Mouse (Mus musculus) heart, embryonic 14.5 days (tissue): ENCODE measurements around the gene Pigt. TPM values are rescaled to one million over a fixed set of nuclear protein-coding genes. Genes with fewer than 3 reads are reported as not detected.

Experiments used
- ATAC-seq: fragments of 200-750 bp; cut with Nextera tagmentation; 2 replicates; pipeline ENCODE4 v1.8.0; 2017; ENCODE audit warnings: low read depth, moderate TSS enrichment; ENCODE audit not compliant: insufficient number of reproducible peaks, insufficient read depth, low FRiP score
- H3K27ac ChIP-seq, 2 experiments: fragments of 200-500 bp in 1 of 2; fragments of 300-500 bp in 1 of 2; sonication (generic) in 1 of 2; replicated peaks in 1 of 2; 2 replicates each; pipeline ENCODE4 v1.5.1; 2012 to 2014; ENCODE audit warnings: low read depth in 2 of 2, low read length in 2 of 2, control low read depth in 1 of 2, mild to moderate bottlenecking in 1 of 2, mixed read lengths in 1 of 2; ENCODE audit not compliant: control insufficient read depth in 1 of 2, insufficient read depth in 1 of 2
- H3K27me3 ChIP-seq: fragments of 300-500 bp; sonication (generic); 2 replicates; pipeline ENCODE4 v1.6.1; 2014; ENCODE audit warnings: mild to moderate bottlenecking, low read length, control low read depth; ENCODE audit not compliant: control insufficient read depth, insufficient read depth
- H3K36me3 ChIP-seq: fragments of 300-500 bp; sonication (generic); 2 replicates; pipeline ENCODE4 v1.6.1; 2014; ENCODE audit warnings: mild to moderate bottlenecking, control low read depth, low read length, mixed read lengths; ENCODE audit not compliant: control insufficient read depth, insufficient read depth
- H3K4me1 ChIP-seq, 2 experiments: fragments of 200-500 bp in 1 of 2; fragments of 300-500 bp in 1 of 2; sonication (generic) in 1 of 2; 2 replicates each; pipeline ENCODE4 v1.6.1; 2012 to 2014; ENCODE audit warnings: low read length in 2 of 2, control low read depth in 1 of 2, mixed read lengths in 1 of 2; ENCODE audit not compliant: control insufficient read depth in 2 of 2, insufficient read depth in 2 of 2
- H3K4me2 ChIP-seq: fragments of 300-500 bp; sonication (generic); 2 replicates; pipeline ENCODE4 v1.6.1; 2014; ENCODE audit warnings: mild to moderate bottlenecking, low read length
- H3K4me3 ChIP-seq, 2 experiments: fragments of 200-500 bp in 1 of 2; fragments of 300-500 bp in 1 of 2; sonication (generic) in 1 of 2; 2 replicates each; pipeline ENCODE4 v1.5.1; 2012 to 2014; ENCODE audit warnings: low read length in 2 of 2, mild to moderate bottlenecking in 2 of 2, control low read depth in 1 of 2, low read depth in 1 of 2, moderate library complexity in 1 of 2; ENCODE audit not compliant: control insufficient read depth in 1 of 2, insufficient read depth in 1 of 2
- H3K9ac ChIP-seq: fragments of 300-500 bp; sonication (generic); 2 replicates; pipeline ENCODE4 v1.6.1; 2014; ENCODE audit warnings: mild to moderate bottlenecking, low read length
- H3K9me3 ChIP-seq: fragments of 300-500 bp; sonication (generic); 2 replicates; pipeline ENCODE4 v1.6.1; 2016; ENCODE audit warnings: low read length, control low read depth; ENCODE audit not compliant: control insufficient read depth
- WGBS: fragments of 180-500 bp; shearing (Covaris S2); extraction: QIAGEN DNeasy Blood & Tissue Kit; methylation state at CpG from one replicate; pipeline ENCODE4 v1.1.7; 2014; 5-methylcytosine and 5-hydroxymethylcytosine counted together
- polyA plus RNA-seq: library from polyadenylated mRNA; unstranded; fragments of >200 nt; fragmentation: Nextera tagmentation; extraction: Ambion mirVana; gene quantifications from 2 replicates; pipeline ENCODE4 v1.2.1, GENCODE M21; 2014

Pigt gene
- polyA plus RNA-seq, 1 experiment from 2014 or later = 64.3 TPM

DNA sequence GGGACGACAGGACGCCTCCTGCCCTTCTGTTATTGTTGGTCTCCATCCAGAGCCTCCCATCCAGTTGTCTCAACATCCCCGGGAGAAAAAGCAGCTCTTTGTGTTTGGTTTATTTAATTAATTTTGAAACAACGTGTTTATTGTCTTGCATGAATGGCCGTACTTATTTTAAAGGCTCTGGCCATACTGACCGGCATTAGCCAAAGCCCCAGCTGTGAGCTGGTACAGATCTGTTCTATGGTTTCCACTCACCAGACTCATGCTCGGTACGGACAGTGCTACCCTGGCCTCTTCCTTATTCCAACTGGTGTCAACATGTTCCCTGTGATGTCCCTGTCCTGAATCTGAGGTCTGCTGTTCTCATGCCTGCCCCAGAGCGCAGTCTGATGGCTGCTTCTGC, 18.6 kb downstream of the Pigt start:
- no peaks in the 10 kb centered on the region for H3K36me3 ChIP-seq
- no peak for ATAC-seq
- no peak overlapping the region for H3K9ac ChIP-seq
- H3K4me2 ChIP-seq = no peak overlapping the region
- H3K27me3 ChIP-seq = no peaks in the 10 kb centered on the region
- WGBS = 66% methylated on average over 9 of the region's 9 CpGs
- no peak overlapping the region for H3K27ac ChIP-seq
- no peaks in the 10 kb centered on the region for H3K9me3 ChIP-seq
- no peak overlapping the region for H3K4me3 ChIP-seq
- H3K4me1 ChIP-seq = peaks cover 6% of the 10 kb centered on the region in 2 experiments; a peak in 3 of 4 replicates

DNA sequence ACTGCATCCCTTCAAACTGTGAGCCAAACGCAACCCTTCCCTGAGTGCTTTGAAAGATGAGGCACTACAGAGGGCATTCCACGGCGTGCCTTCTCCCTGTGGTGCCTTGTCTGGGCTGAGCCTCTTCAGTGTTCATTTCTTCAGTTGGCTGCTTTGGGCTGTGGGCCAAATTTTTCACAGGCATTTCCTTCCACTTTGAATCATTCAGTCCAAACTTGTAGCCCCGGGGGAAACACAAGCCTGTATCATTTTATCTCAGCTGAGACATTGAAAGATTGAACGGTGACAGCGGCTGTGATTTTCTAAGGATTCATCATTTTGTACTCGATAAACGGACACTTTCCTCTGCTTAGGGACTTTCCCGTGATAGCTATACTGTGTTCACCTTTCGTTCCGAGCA, 19.3 kb downstream of the Pigt start:
- no peak overlapping the region for H3K4me2 ChIP-seq
- no peak overlapping the region for H3K9ac ChIP-seq
- H3K4me1 ChIP-seq = peaks cover 6% of the 10 kb centered on the region in 2 experiments; a peak in 3 of 4 replicates
- no peaks in the 10 kb centered on the region for H3K9me3 ChIP-seq
- WGBS = 75% methylated on average over 11 of the region's 11 CpGs
- H3K36me3 ChIP-seq = no peaks in the 10 kb centered on the region
- no peak for ATAC-seq
- H3K4me3 ChIP-seq = no peak overlapping the region
- 0 out of 2 replicates have a peak, but pooled peaks cover 2% of the 10 kb centered on the region for H3K27me3 ChIP-seq
- H3K27ac ChIP-seq = no peak overlapping the region

DNA sequence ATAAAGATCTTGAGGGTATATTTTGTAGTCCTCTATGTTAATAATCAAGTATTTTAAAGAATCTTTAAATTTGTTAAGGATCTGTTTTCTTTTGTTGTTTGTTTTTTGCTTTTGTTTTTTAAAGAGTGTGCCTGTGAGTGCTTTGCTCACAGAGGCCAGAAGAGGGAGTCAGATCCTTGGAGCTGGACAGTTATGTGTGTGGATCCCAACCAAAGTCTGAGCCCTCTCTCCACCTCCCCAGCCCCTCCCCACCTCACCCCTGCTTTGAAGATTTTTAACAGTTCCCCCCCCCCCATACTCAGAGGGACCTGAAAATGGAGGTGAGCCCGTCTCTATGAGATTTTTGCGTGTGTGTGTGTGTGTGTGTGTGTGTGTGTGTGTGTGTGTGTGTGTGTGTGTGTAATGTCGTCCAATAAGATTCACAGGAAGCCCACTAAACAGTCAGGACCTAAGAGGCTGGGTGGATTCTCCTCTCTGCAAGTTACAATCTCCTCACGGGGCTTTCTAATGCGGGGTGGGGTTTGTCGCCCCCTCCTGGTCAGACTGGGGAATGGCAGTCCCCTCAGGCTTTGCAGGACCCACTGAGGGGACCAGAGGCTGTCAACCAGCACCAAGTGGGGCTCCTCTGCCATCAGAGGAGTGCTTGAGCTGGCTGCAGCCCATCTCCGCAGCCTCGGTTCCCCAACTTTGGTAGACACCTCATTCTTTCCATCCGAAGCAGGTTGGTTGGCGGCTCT, 20.3 kb downstream of the Pigt start:
- Histone ChIP-seq H3K27ac (peak overlapping the region; percentile 12 to 18; a peak in 1 of 4 replicates), H3K4me2 (no peak overlapping the region), H3K9ac (no peak overlapping the region), H3K4me1 (peaks cover 6% of the 10 kb centered on the region in 2 experiments; a peak in 3 of 4 replicates), H3K9me3 (0 out of 2 replicates have a peak, but pooled peaks cover under 1% of the 10 kb centered on the region), H3K27me3 (peaks cover 11% of the 10 kb centered on the region), H3K4me3 (no peak overlapping the region), H3K36me3 (no peaks in the 10 kb centered on the region)
- WGBS = 31% methylated on average over 10 of the region's 10 CpGs
- ATAC-seq = no peak

DNA sequence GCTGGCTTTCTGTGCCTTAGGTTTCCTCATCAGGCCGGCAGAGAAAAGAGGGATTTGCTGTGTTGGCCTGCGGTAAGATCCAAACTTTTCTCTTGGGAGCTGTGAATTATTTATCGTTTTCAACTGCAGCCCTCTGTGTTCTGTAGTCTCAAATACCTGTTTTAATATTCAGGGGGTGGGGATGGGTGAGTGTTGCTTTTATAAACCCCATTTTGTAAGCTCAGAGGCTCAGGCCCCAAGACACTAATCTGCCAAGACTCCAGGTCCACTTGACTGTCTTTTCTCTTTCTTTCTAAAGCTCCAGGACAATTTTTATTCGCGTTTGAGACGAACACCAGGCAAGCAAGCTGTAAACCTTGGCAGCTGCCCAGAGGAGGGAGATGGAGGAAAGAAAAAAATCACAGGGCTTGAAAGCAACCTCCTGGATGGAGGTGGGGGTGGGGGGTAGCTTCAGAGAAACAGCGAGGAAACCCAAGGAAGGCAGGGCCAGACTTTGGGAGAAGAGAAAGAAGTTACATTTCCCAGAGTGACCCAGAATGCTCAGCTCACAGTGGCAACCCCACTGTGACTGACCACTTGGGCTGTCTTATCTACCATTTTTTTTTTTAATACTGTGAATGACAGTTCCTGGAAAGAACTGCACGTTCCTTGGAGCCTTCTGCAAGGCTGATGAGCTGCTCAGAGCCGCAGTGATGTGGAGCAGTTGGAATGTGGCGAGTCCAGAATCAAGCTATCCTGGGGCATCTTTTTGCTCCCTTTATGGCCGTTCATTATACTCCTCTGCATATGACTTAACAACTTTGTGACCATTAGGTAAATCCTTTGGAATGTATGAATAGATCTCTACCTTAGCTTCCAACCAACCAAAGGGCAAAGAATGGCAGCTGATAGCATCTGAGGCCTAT, 21.2 kb downstream of the Pigt start:
- no peak for ATAC-seq
- no peak overlapping the region for H3K9ac ChIP-seq
- peak overlapping the region; percentile 12 to 45; a peak in 3 of 4 replicates for H3K27ac ChIP-seq
- H3K4me3 ChIP-seq = no peak overlapping the region
- H3K36me3 ChIP-seq = no peaks in the 10 kb centered on the region
- 35% methylated on average over 11 of the region's 11 CpGs for WGBS
- H3K4me2 ChIP-seq = no peak overlapping the region
- peaks cover 14% of the 10 kb centered on the region for H3K27me3 ChIP-seq
- H3K4me1 ChIP-seq = peaks cover 2 to 6% of the 10 kb centered on the region in 2 experiments; a peak in 3 of 4 replicates
- peaks cover 5% of the 10 kb centered on the region; the same call in 1 of the 2 replicates for H3K9me3 ChIP-seq

DNA sequence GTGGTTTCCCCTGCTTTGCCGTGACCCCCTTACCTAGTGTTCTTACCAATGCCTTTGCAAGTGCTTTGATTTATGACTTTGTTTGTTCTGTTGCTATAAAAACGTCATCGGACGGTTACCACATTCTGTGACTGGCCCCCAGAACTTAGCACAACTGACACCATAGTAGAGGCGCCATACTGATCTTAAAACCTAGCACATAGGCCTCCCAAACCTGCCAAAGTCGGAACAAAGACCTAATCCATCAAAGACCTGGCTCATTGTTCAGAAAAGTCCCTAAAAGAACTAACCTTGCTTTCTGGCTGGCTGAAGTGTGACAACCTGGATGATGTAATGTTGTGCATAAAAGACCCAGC, 21.8 kb downstream of the Pigt start:
- Histone ChIP-seq H3K36me3 (no peaks in the 10 kb centered on the region), H3K9ac (no peak overlapping the region), H3K4me2 (no peak overlapping the region), H3K4me3 (no peak overlapping the region), H3K27me3 (peaks cover 14% of the 10 kb centered on the region), H3K9me3 (peaks cover 5% of the 10 kb centered on the region; the same call in 1 of the 2 replicates), H3K27ac (no peak overlapping the region; a peak in 1 of 4 replicates), H3K4me1 (peaks cover 2 to 6% of the 10 kb centered on the region in 2 experiments; a peak in 3 of 4 replicates)
- 73% methylated on average over 6 of the region's 6 CpGs for WGBS
- no peak for ATAC-seq

DNA sequence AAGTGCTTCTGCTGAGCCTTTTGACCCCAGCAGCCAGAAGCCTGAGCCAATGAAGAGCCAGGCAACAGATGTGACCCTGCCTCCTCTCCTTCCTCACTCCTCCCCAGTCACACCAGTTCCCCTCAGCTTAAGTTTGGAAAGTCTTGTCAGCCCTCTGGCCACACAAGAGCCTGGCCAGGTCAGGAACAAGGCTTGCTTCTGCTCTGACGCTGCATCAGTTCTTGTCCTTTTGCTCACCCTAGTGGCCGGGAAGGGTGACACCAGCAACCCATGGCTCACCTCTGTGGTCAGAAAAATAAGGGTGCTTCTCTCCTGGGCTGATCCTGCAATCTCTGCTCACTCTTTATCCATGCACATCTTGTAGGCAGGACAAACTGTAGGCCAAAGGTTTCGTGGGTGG, 23.5 kb downstream of the Pigt start:
- peak; percentile 39; the same call in 1 of the 2 replicates for ATAC-seq
- peaks cover 2 to 6% of the 10 kb centered on the region in 2 experiments; a peak in 2 of 4 replicates for H3K4me1 ChIP-seq
- 8% methylated on average over 3 of the region's 3 CpGs for WGBS
- H3K27me3 ChIP-seq = peaks cover 14% of the 10 kb centered on the region
- H3K4me3 ChIP-seq = no peak overlapping the region
- H3K4me2 ChIP-seq = no peak overlapping the region
- no peaks in the 10 kb centered on the region for H3K36me3 ChIP-seq
- peaks cover 7% of the 10 kb centered on the region for H3K9me3 ChIP-seq
- H3K9ac ChIP-seq = no peak overlapping the region
- H3K27ac ChIP-seq = no peak overlapping the region

DNA sequence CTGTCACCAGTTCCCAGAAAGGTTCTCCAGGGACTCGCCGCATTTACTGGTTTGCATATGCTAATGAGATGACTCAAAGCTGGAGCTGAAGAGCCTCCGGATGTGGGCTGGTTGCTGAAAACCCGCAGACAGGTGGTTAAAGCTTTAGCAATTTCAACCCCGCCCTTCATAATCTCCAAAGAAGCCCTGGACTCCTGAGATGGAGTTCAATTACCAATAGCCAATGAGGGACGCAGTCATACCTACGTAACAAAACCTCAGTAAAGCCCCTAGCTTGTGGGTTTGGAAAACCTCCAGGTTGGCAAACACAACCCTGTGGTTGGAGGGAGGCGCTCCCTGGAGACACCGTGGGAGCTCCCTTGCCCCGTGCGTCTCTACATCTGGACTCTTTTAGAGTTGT, 24.5 kb downstream of the Pigt start:
- Histone ChIP-seq H3K27me3 (peaks cover 14% of the 10 kb centered on the region), H3K4me3 (no peak overlapping the region), H3K9ac (no peak overlapping the region), H3K36me3 (no peaks in the 10 kb centered on the region), H3K27ac (no peak overlapping the region), H3K4me1 (peaks cover 2 to 6% of the 10 kb centered on the region in 2 experiments; a peak in 2 of 4 replicates), H3K4me2 (no peak overlapping the region), H3K9me3 (peaks cover 13% of the 10 kb centered on the region)
- no peak for ATAC-seq
- WGBS = 11% methylated on average over 11 of the region's 11 CpGs
